Mouse (Mus musculus): ENCODE measurements around the gene Wdtc1.

GRCm38 (mm10) chr4:133328129-133328528 lies 25.2 kb downstream of the Wdtc1 start:
- TF ChIP-seq EP300 (IDR thresholded peaks at IDR 0.05; ENCODE audit: low read depth), result no peak
- no peak for TF ChIP-seq CTCF (IDR thresholded peaks at IDR 0.05; ENCODE audit: low read depth)

Data from heart, postnatal 0 days (tissue).